Mouse (Mus musculus): ENCODE data around the gene Gsn. TPM values are rescaled to one million over a fixed set of nuclear protein-coding genes. Genes with fewer than 3 reads are reported as not detected.

Gene Gsn
- total and polyA plus RNA-seq, 3 experiments = 24.2 to 54.2 (median 42.9) TPM

- no peaks in the 10 kb centered on the region for H3K36me3 ChIP-seq (replicated peaks in 1 of 2; ENCODE audit: control insufficient read depth in 1 of 2, insufficient read depth in 1 of 2, low read length in 1 of 2)
- peaks cover 3 to 18% of the 10 kb centered on the region in 2 experiments; a peak in 3 of 4 replicates for H3K4me1 ChIP-seq (ENCODE audit: control insufficient read depth in 1 of 2, insufficient read depth in 2 of 2)
- H3K27me3 ChIP-seq (replicated peaks) = no peaks in the 10 kb centered on the region
- DNase-seq (ENCODE audit: extremely low read depth) = no peak
- no peak overlapping the region for H3K4me3 ChIP-seq (replicated peaks in 1 of 3; ENCODE audit: low read depth in 2 of 3, low read length in 2 of 3, poor library complexity in 1 of 3)
- H3K9ac ChIP-seq (ENCODE audit: insufficient read depth, low read depth) = no peak overlapping the region
- dilution Hi-C loops (cut with MboI; ENCODE audit: extremely low pct_ligation_motif_present, extremely low pct_unique_long_range_greater_than_20kb, low sequenced_read_pairs) = no loop called here
- no peak for TF ChIP-seq ZMIZ1 (IDR thresholded peaks at IDR 0.05; ENCODE audit: low read depth, low read length)
- TF ChIP-seq ZC3H11A (IDR thresholded peaks at IDR 0.05; ENCODE audit: low read depth, low read length) = no peak
- no peak overlapping the region for H3K27ac ChIP-seq (ENCODE audit: insufficient read depth, low read depth)
- no peaks in the 10 kb centered on the region for H3K79me2 ChIP-seq (replicated peaks; ENCODE audit: control insufficient read depth, extremely low read depth, insufficient read depth, poor library complexity, severe bottlenecking)
- H3K9me3 ChIP-seq (replicated peaks; ENCODE audit: low read length) = no peaks in the 10 kb centered on the region
- in situ Hi-C loops (cut with MboI; ENCODE audit: low pct_ligation_motif_present, low pct_unique_long_range_greater_than_20kb, low sequenced_read_pairs) = no loop called here
- H3K4me2 ChIP-seq (ENCODE audit: insufficient read depth, low read depth, poor library complexity, severe bottlenecking) = no peak overlapping the region
Measured at GRCm38 (mm10) chr2:35345984-35346383, 89.8 kb downstream of the Gsn start.

- H3K4me1 ChIP-seq (ENCODE audit: control insufficient read depth in 1 of 2, insufficient read depth in 2 of 2) = peaks cover 0 to 11% of the 10 kb centered on the region in 2 experiments; a peak in 1 of 4 replicates
- TF ChIP-seq RAD21 (IDR thresholded peaks at IDR 0.05; ENCODE audit: low read depth, low read length) = peak; percentile 82
- TF ChIP-seq TBP (conservative IDR thresholded peaks at IDR 0.05; ENCODE audit: low read depth, low read length) = 0 out of 2 replicates have a peak, but pooled peaks have one; percentile 28
- no peak for TF ChIP-seq KAT2A (IDR thresholded peaks at IDR 0.05; ENCODE audit: insufficient replicate concordance, low read length)
- no peak for TF ChIP-seq POLR2AphosphoS2 (IDR thresholded peaks at IDR 0.05; ENCODE audit: low read depth, low read length)
- TF ChIP-seq GABPA (IDR thresholded peaks at IDR 0.05; ENCODE audit: insufficient replicate concordance, low read depth, low read length) = no peak
- no peak for TF ChIP-seq USF1 (IDR thresholded peaks at IDR 0.05; ENCODE audit: low read depth, low read length)
- no peak for TF ChIP-seq UBTF (IDR thresholded peaks at IDR 0.05; ENCODE audit: low read depth, low read length)
- peak; percentile 56; the same call in 1 of the 2 replicates for TF ChIP-seq NELFE (IDR thresholded peaks at IDR 0.05; ENCODE audit: low read depth, low read length)
- TF ChIP-seq MAFK (IDR thresholded peaks at IDR 0.05; ENCODE audit: insufficient replicate concordance, low read length) = no peak
- TF ChIP-seq CHD1 (IDR thresholded peaks at IDR 0.05; ENCODE audit: low read depth, low read length) = no peak
- no peak for TF ChIP-seq ZKSCAN1 (IDR thresholded peaks at IDR 0.05; ENCODE audit: borderline replicate concordance, low read depth, low read length)
- TF ChIP-seq CTCF (conservative IDR thresholded peaks at IDR 0.05 in 1 of 2, IDR thresholded peaks at IDR 0.05 in 1 of 2; ENCODE audit: low read depth in 2 of 2, low read length in 2 of 2) = peak; percentile 30 to 99; a peak in 3 of 4 replicates
- TF ChIP-seq JUND (conservative IDR thresholded peaks at IDR 0.05; ENCODE audit: low read depth, low read length) = 0 out of 2 replicates have a peak, but pooled peaks have one; percentile 7
- no peak; the same call in 1 of the 2 replicates for TF ChIP-seq TCF12 (IDR thresholded peaks at IDR 0.05; ENCODE audit: low read depth, low read length)
- peak; percentile 42; the same call in 1 of the 2 replicates for TF ChIP-seq ZC3H11A (IDR thresholded peaks at IDR 0.05; ENCODE audit: low read depth, low read length)
- no peak for TF ChIP-seq MEF2A (IDR thresholded peaks at IDR 0.05; ENCODE audit: borderline replicate concordance, low read depth, low read length)
- peak; percentile 93 for TF ChIP-seq SMC3 (IDR thresholded peaks at IDR 0.05; ENCODE audit: low read depth, low read length)
- H3K36me3 ChIP-seq (replicated peaks in 1 of 2; ENCODE audit: control insufficient read depth in 1 of 2, insufficient read depth in 1 of 2, low read length in 1 of 2) = no peaks in the 10 kb centered on the region
- no peaks in the 10 kb centered on the region for H3K27me3 ChIP-seq (replicated peaks)
- peak; percentile 58 for DNase-seq (ENCODE audit: extremely low read depth)
- no peak overlapping the region for H3K27ac ChIP-seq (ENCODE audit: insufficient read depth, low read depth)
- H3K79me2 ChIP-seq (replicated peaks; ENCODE audit: control insufficient read depth, extremely low read depth, insufficient read depth, poor library complexity, severe bottlenecking) = no peaks in the 10 kb centered on the region
- H3K4me3 ChIP-seq (replicated peaks in 1 of 3; ENCODE audit: low read depth in 2 of 3, low read length in 2 of 3, poor library complexity in 1 of 3) = no peak overlapping the region
- H3K9ac ChIP-seq (ENCODE audit: insufficient read depth, low read depth) = peak overlapping the region; percentile 11; the same call in 1 of the 2 replicates
- in situ Hi-C loops (cut with MboI; ENCODE audit: low pct_ligation_motif_present, low pct_unique_long_range_greater_than_20kb, low sequenced_read_pairs) (no loop called here), dilution Hi-C loops (cut with MboI; ENCODE audit: extremely low pct_ligation_motif_present, extremely low pct_unique_long_range_greater_than_20kb, low sequenced_read_pairs) (no loop called here)
- no peaks in the 10 kb centered on the region for H3K9me3 ChIP-seq (replicated peaks; ENCODE audit: low read length)
- peak overlapping the region; percentile 74 for H3K4me2 ChIP-seq (ENCODE audit: insufficient read depth, low read depth, poor library complexity, severe bottlenecking)
Measured at GRCm38 (mm10) chr2:35349184-35349583, 93.0 kb downstream of the Gsn start.

Other genes with a start within 250 kb of the Gsn start
- 0.92 and 1.2 TPM in 2 replicates for gene Hc, start 194.9 kb upstream of the Gsn start, total RNA-seq (2012; rRNA removed)
- gene Hc, start 194.9 kb upstream of the Gsn start, total RNA-seq (2014; rRNA removed) = 0.72 and 0.74 TPM in 2 replicates
- 0.91 and 1.1 TPM in 2 replicates for gene Hc, start 194.9 kb upstream of the Gsn start, polyA plus RNA-seq (2012; ENCODE audit: insufficient read length, low read depth)
- 0.68 and 0.80 TPM in 2 replicates for gene AI182371, start 154.8 kb upstream of the Gsn start, total RNA-seq (2012; rRNA removed)
- 0.31 and 0.56 TPM in 2 replicates for gene AI182371, start 154.8 kb upstream of the Gsn start, total RNA-seq (2014; rRNA removed)
- 0.74 and 0.90 TPM in 2 replicates for gene AI182371, start 154.8 kb upstream of the Gsn start, polyA plus RNA-seq (2012; ENCODE audit: insufficient read length, low read depth)
- gene Cntrl, start 146.9 kb upstream of the Gsn start, total RNA-seq (2012; rRNA removed) = 55.6 and 59.1 TPM in 2 replicates
- gene Cntrl, start 146.9 kb upstream of the Gsn start, total RNA-seq (2014; rRNA removed) = 64.5 and 66.3 TPM in 2 replicates
- 64.5 and 69.7 TPM in 2 replicates for gene Cntrl, start 146.9 kb upstream of the Gsn start, polyA plus RNA-seq (2012; ENCODE audit: insufficient read length, low read depth)
- 26.8 and 31.6 TPM in 2 replicates for gene Rab14, start 55.3 kb upstream of the Gsn start, total RNA-seq (2012; rRNA removed)
- gene Rab14, start 55.3 kb upstream of the Gsn start, total RNA-seq (2014; rRNA removed) = 66.2 and 69.2 TPM in 2 replicates
- gene Rab14, start 55.3 kb upstream of the Gsn start, polyA plus RNA-seq (2012; ENCODE audit: insufficient read length, low read depth) = 83.1 and 94.4 TPM in 2 replicates
- gene Stom, start 80.6 kb downstream of the Gsn start, total RNA-seq (2012; rRNA removed) = 3.3 and 6.3 TPM in 2 replicates
- gene Stom, start 80.6 kb downstream of the Gsn start, total RNA-seq (2014; rRNA removed) = 4.9 and 5.8 TPM in 2 replicates
- gene Stom, start 80.6 kb downstream of the Gsn start, polyA plus RNA-seq (2012; ENCODE audit: insufficient read length, low read depth) = 4.3 and 4.5 TPM in 2 replicates
- gene 4930568D16Rik, start 111.3 kb downstream of the Gsn start, total RNA-seq (2012; rRNA removed) = not detected in 2 replicates
- gene 4930568D16Rik, start 111.3 kb downstream of the Gsn start, total RNA-seq (2014; rRNA removed) = not detected in 2 replicates
- not detected in 2 replicates for gene 4930568D16Rik, start 111.3 kb downstream of the Gsn start, polyA plus RNA-seq (2012; ENCODE audit: insufficient read length, low read depth)
- not detected in 2 replicates for gene 4930402F06Rik, start 140.8 kb downstream of the Gsn start, total RNA-seq (2012; rRNA removed)
- gene 4930402F06Rik, start 140.8 kb downstream of the Gsn start, total RNA-seq (2014; rRNA removed) = not detected in 2 replicates
- gene 4930402F06Rik, start 140.8 kb downstream of the Gsn start, polyA plus RNA-seq (2012; ENCODE audit: insufficient read length, low read depth) = not detected in 2 replicates
- 55.8 and 67.2 TPM in 2 replicates for gene Ggta1, start 206.9 kb downstream of the Gsn start, total RNA-seq (2012; rRNA removed)
- 46.9 and 52.0 TPM in 2 replicates for gene Ggta1, start 206.9 kb downstream of the Gsn start, total RNA-seq (2014; rRNA removed)
- 38.4 and 40.5 TPM in 2 replicates for gene Ggta1, start 206.9 kb downstream of the Gsn start, polyA plus RNA-seq (2012; ENCODE audit: insufficient read length, low read depth)